Comparison of ENCODE assay signal across 27 mouse cellular contexts in genomic region chr5:4733239-4733638, GRCm38 (mm10). TPM values are rescaled to one million over a fixed set of nuclear protein-coding genes. Genes with fewer than 3 reads are reported as not detected.
DNase-seq lines count a peak whose midpoint lies in the region; ATAC-seq and TF ChIP-seq lines count a peak whose summit lies in the region.
"Had no signal": no experiment of that assay in that cellular context is flagged by ENCODE, and none has a peak within 500 bp of the region (broad histone marks: within the 10 kb centered on the region; RNA-seq: fewer than 3 reads in every experiment).

No protein-coding gene starts in this region.

- H3K4me3 ChIP-seq in midbrain, embryonic 12.5 days, result no peak overlapping the region
- no peak overlapping the region for H3K4me3 ChIP-seq in midbrain, postnatal 0 days (ENCODE audit: low read depth, low read length)
- no peak overlapping the region for H3K4me3 ChIP-seq in kidney, embryonic 15.5 days (replicated peaks)
- no peak overlapping the region for H3K4me3 ChIP-seq in hindbrain, embryonic 13.5 days
- H3K4me3 ChIP-seq: embryonic facial prominence, embryonic 13.5 days; erythroblast, embryonic 14.5 days; forebrain, embryonic 12.5 days; hindbrain, embryonic 10.5 days; limb, embryonic 13.5 days; myocyte; neural tube, embryonic 13.5 days; stomach, embryonic 15.5 days had no signal

- H3K36me3 ChIP-seq in midbrain, embryonic 12.5 days, result no peaks in the 10 kb centered on the region
- no peaks in the 10 kb centered on the region for H3K36me3 ChIP-seq in midbrain, postnatal 0 days (ENCODE audit: insufficient read depth, low read length)
- H3K36me3 ChIP-seq in kidney, embryonic 15.5 days, result no peaks in the 10 kb centered on the region
- H3K36me3 ChIP-seq in hindbrain, embryonic 13.5 days, result no peaks in the 10 kb centered on the region
- H3K36me3 ChIP-seq: embryonic facial prominence, embryonic 13.5 days; forebrain, embryonic 12.5 days; hindbrain, embryonic 10.5 days; limb, embryonic 13.5 days; neural tube, embryonic 13.5 days; stomach, embryonic 15.5 days had no signal

- H3K4me2 ChIP-seq in midbrain, embryonic 12.5 days (replicated peaks), result no peak overlapping the region
- no peak overlapping the region for H3K4me2 ChIP-seq in midbrain, postnatal 0 days (ENCODE audit: low read depth, low read length, poor library complexity, severe bottlenecking)
- H3K4me2 ChIP-seq in kidney, embryonic 15.5 days, result no peak overlapping the region
- H3K4me2 ChIP-seq in hindbrain, embryonic 13.5 days, result no peak overlapping the region
- H3K4me2 ChIP-seq: embryonic facial prominence, embryonic 13.5 days; forebrain, embryonic 12.5 days; heart, embryonic 11.5 days; limb, embryonic 13.5 days; neural tube, embryonic 13.5 days; stomach, embryonic 15.5 days had no signal

- H3K9me3 ChIP-seq in midbrain, embryonic 12.5 days, result no peaks in the 10 kb centered on the region
- H3K9me3 ChIP-seq in midbrain, postnatal 0 days (ENCODE audit: low read length), result no peaks in the 10 kb centered on the region
- no peaks in the 10 kb centered on the region for H3K9me3 ChIP-seq in kidney, embryonic 15.5 days (replicated peaks)
- no peaks in the 10 kb centered on the region for H3K9me3 ChIP-seq in hindbrain, embryonic 13.5 days
- H3K9me3 ChIP-seq: embryonic facial prominence, embryonic 13.5 days; forebrain, embryonic 12.5 days; hindbrain, embryonic 10.5 days; limb, embryonic 13.5 days; neural tube, embryonic 13.5 days; stomach, embryonic 15.5 days had no signal

- no peaks in the 10 kb centered on the region for H3K27me3 ChIP-seq in midbrain, embryonic 12.5 days
- H3K27me3 ChIP-seq in midbrain, postnatal 0 days (ENCODE audit: insufficient read depth, low read length), result no peaks in the 10 kb centered on the region
- no peaks in the 10 kb centered on the region for H3K27me3 ChIP-seq in kidney, embryonic 15.5 days
- H3K27me3 ChIP-seq in hindbrain, embryonic 13.5 days, result peaks cover 17% of the 10 kb centered on the region
- H3K27me3 ChIP-seq: limb, embryonic 13.5 days; stomach, embryonic 15.5 days had no signal

- no peak for ATAC-seq in midbrain, embryonic 12.5 days (ENCODE audit: low FRiP score, low read depth)
- no peak for ATAC-seq in midbrain, postnatal 0 days (ENCODE audit: low FRiP score)
- 0 out of 2 replicates have a peak, but pooled peaks have one; percentile 74 for ATAC-seq in kidney, embryonic 15.5 days (replicated peaks; ENCODE audit: low FRiP score)
- ATAC-seq in hindbrain, embryonic 13.5 days (ENCODE audit: low FRiP score), result no peak
- ATAC-seq: activated CD4-positive, CD25-positive, alpha-beta regulatory T cell, adult 4 months; intestine, postnatal 0 days had no signal

- no peak for TF ChIP-seq CTCF in midbrain, postnatal 0 days (IDR thresholded peaks at IDR 0.05)

- 70% methylated on average over 4 of the region's 4 CpGs for WGBS in midbrain, embryonic 12.5 days
- WGBS in midbrain, postnatal 0 days, result 57% methylated on average over 4 of the region's 4 CpGs
- 50% methylated on average over 4 of the region's 4 CpGs for WGBS in kidney, embryonic 15.5 days
- 44% methylated on average over 4 of the region's 4 CpGs for WGBS in hindbrain, embryonic 13.5 days

- H3K4me1 ChIP-seq in midbrain, embryonic 12.5 days, result peaks cover 13% of the 10 kb centered on the region; the same call in 1 of the 2 replicates
- peaks cover 4% of the 10 kb centered on the region; the same call in 1 of the 2 replicates for H3K4me1 ChIP-seq in midbrain, postnatal 0 days (ENCODE audit: insufficient read depth, low read length)
- H3K4me1 ChIP-seq in kidney, embryonic 15.5 days, result 0 out of 2 replicates have a peak, but pooled peaks cover 11% of the 10 kb centered on the region
- peaks cover 21% of the 10 kb centered on the region for H3K4me1 ChIP-seq in hindbrain, embryonic 13.5 days (replicated peaks)

- peak overlapping the region; percentile 36; the same call in 1 of the 2 replicates for H3K27ac ChIP-seq in midbrain, embryonic 12.5 days (replicated peaks)
- H3K27ac ChIP-seq in midbrain, postnatal 0 days (ENCODE audit: low read depth, low read length), result no peak overlapping the region
- 0 out of 2 replicates have a peak overlapping the region, but pooled peaks have one; percentile 24 for H3K27ac ChIP-seq in kidney, embryonic 15.5 days
- H3K27ac ChIP-seq in hindbrain, embryonic 13.5 days, result no peak overlapping the region
- H3K27ac ChIP-seq: embryonic facial prominence, embryonic 13.5 days; forebrain, embryonic 12.5 days; hindbrain, embryonic 10.5 days; limb, embryonic 13.5 days; liver, embryonic 14.5 days; neural tube, embryonic 13.5 days; stomach, embryonic 15.5 days had no signal

- H3K9ac ChIP-seq in midbrain, embryonic 12.5 days (replicated peaks), result no peak overlapping the region
- no peak overlapping the region for H3K9ac ChIP-seq in midbrain, postnatal 0 days (replicated peaks; ENCODE audit: low read length, poor library complexity, severe bottlenecking)
- no peak overlapping the region for H3K9ac ChIP-seq in kidney, embryonic 15.5 days
- no peak overlapping the region for H3K9ac ChIP-seq in hindbrain, embryonic 13.5 days
- H3K9ac ChIP-seq: embryonic facial prominence, embryonic 13.5 days; forebrain, embryonic 12.5 days; limb, embryonic 13.5 days; liver, embryonic 14.5 days; neural tube, embryonic 13.5 days; stomach, embryonic 15.5 days had no signal

- DNase-seq in midbrain, postnatal 0 days (ENCODE audit: low spot score), result no peak
- peak; percentile 16 for DNase-seq in kidney, adult 18-20 months
- peak; percentile 12 to 31 for DNase-seq in kidney, postnatal 4 days
- DNase-seq in embryo, embryonic 11 days, result no peak
- DNase-seq: adrenal gland, adult 8-10 months; cerebellum, adult 2 months; cerebellum, postnatal 25 days; lung, postnatal 4 days; right cerebral cortex, postnatal 4 days; thymus, postnatal 25 days had no signal

RNA-seq across cellular contexts. Expression of gene Fzd1, which starts 24.6 kb away (rescaled TPM):
- polyA plus RNA-seq in midbrain, embryonic 12.5 days (2016; fragmentation: Nextera tagmentation; extraction: Ambion mirVana), result 60.9 and 66.9 TPM in 2 replicates
- 105 and 112 TPM in 2 replicates for total RNA-seq in midbrain, postnatal 0 days (2014; rRNA removed)
- polyA plus RNA-seq in midbrain, postnatal 0 days (2015; fragmentation: Nextera tagmentation; extraction: Ambion mirVana), result 14.1 and 16.2 TPM in 2 replicates
- 38.2 and 41.6 TPM in 2 replicates for polyA plus RNA-seq in kidney, embryonic 15.5 days (2015; fragmentation: Nextera tagmentation; extraction: Ambion mirVana)
- polyA plus RNA-seq in hindbrain, embryonic 13.5 days (2015; fragmentation: Nextera tagmentation; extraction: Ambion mirVana), result 10.0 and 10.3 TPM in 2 replicates
- total RNA-seq: megakaryocyte-erythroid progenitor cell, adult 5-6 weeks; MEL had no signal
- polyA plus RNA-seq: activated CD4-positive, CD25-positive, alpha-beta regulatory T cell, adult 4 months had no signal

Comparison
In these comparisons a context has a peak if more than half of its experiments do, and no peak if none do; other contexts are left out.
1. H3K27ac ChIP-seq: peak in midbrain, embryonic 12.5 days (single experiment) and kidney, embryonic 15.5 days (single experiment); none in midbrain, postnatal 0 days (single experiment) and hindbrain, embryonic 13.5 days (single experiment).
2. DNase-seq: peak in kidney, adult 18-20 months (single experiment) and kidney, postnatal 4 days (2 of 2); none in midbrain, postnatal 0 days (single experiment) and embryo, embryonic 11 days (single experiment).